Mouse (Mus musculus): ENCODE results near the gene Tmtc1. TPM values are rescaled to one million over a fixed set of nuclear protein-coding genes. Genes with fewer than 3 reads are reported as not detected.

Tmtc1 gene
- polyA plus RNA-seq, 1 experiment from 2014 or later: 0.98 TPM

DNA sequence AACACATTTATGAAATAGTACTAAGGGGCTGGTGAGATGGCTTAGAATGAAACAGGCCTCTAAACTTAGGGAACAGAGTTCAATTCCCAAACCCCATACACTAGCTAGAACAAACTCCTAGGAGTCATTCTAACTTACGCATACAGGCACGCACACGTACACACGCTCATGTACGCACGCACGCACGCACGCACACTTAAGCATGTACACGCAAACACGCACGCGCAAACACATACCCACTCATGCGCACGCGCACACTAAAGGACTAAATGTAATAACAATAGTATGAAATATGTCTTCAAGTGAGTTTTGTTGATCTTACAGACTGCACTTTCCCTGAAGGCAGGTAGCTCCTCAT is 90.1 kb downstream of the Tmtc1 start:
- H3K9me3 ChIP-seq (ENCODE audit: control insufficient read depth, low read length): peaks cover 3% of the 10 kb centered on the region; the same call in 1 of the 2 replicates
- no peak overlapping the region for H3K9ac ChIP-seq (ENCODE audit: low read length)
- H3K4me2 ChIP-seq: peak overlapping the region; percentile 47; the same call in 1 of the 2 replicates
- no peak overlapping the region for H3K27ac ChIP-seq (ENCODE audit: low read depth, low read length)
- H3K36me3 ChIP-seq (ENCODE audit: control insufficient read depth, insufficient read depth, low read length): no peaks in the 10 kb centered on the region
- H3K27me3 ChIP-seq (ENCODE audit: control insufficient read depth, insufficient read depth, low read length): no peaks in the 10 kb centered on the region
- H3K4me1 ChIP-seq (ENCODE audit: control insufficient read depth, insufficient read depth, low read length): peaks cover under 1% of the 10 kb centered on the region; the same call in 1 of the 2 replicates
- peak; percentile 28; the same call in 1 of the 2 replicates for ATAC-seq (ENCODE audit: low FRiP score)
- DNase-seq (ENCODE audit: low spot score, missing footprints): no peak
- WGBS: 74% methylated on average over 16 of the region's 16 CpGs
- peak overlapping the region; percentile 39 for H3K4me3 ChIP-seq (ENCODE audit: low read depth, low read length)

- Histone ChIP-seq H3K27me3 (ENCODE audit: control insufficient read depth, insufficient read depth, low read length) (no peaks in the 10 kb centered on the region), H3K4me2 (no peak overlapping the region), H3K9me3 (ENCODE audit: control insufficient read depth, low read length) (no peaks in the 10 kb centered on the region), H3K4me1 (ENCODE audit: control insufficient read depth, insufficient read depth, low read length) (no peaks in the 10 kb centered on the region), H3K9ac (ENCODE audit: low read length) (no peak overlapping the region), H3K27ac (ENCODE audit: low read depth, low read length) (no peak overlapping the region), H3K4me3 (ENCODE audit: low read depth, low read length) (no peak overlapping the region), H3K36me3 (ENCODE audit: control insufficient read depth, insufficient read depth, low read length) (no peaks in the 10 kb centered on the region)
- ATAC-seq (ENCODE audit: low FRiP score) (no peak), DNase-seq (ENCODE audit: low spot score, missing footprints) (no peak)
- 86% methylated on average over 3 of the region's 3 CpGs for WGBS
These were observed 99.2 kb downstream of the Tmtc1 start for GRCm38 (mm10) chr6:148345001-148345400.

DNA sequence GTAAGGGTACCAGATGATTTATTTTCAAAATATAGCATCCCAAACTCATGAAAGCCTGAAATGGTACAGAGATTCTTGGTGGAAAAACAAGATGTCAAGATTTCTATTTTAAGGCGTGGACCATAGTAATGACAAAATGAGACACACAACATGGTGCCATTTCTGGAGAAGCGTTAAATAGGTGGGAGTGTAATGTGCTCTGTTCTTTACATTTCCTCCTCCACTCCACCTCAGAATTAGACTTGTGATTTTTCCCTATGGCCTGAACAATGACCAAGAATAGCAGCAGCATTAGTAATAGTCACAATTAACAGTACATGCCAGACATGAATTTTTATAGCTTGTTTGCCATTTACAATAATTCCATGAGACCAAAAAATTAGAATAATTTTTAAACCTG is 102.0 kb downstream of the Tmtc1 start:
- no peak overlapping the region for H3K27ac ChIP-seq (ENCODE audit: low read depth, low read length)
- no peak overlapping the region for H3K9ac ChIP-seq (ENCODE audit: low read length)
- ATAC-seq (ENCODE audit: low FRiP score) (no peak), DNase-seq (ENCODE audit: low spot score, missing footprints) (no peak)
- 92% methylated on average over 2 of the region's 2 CpGs for WGBS
- no peak overlapping the region for H3K4me2 ChIP-seq
- no peaks in the 10 kb centered on the region for H3K9me3 ChIP-seq (ENCODE audit: control insufficient read depth, low read length)
- H3K27me3 ChIP-seq (ENCODE audit: control insufficient read depth, insufficient read depth, low read length): no peaks in the 10 kb centered on the region
- peaks cover 7% of the 10 kb centered on the region for H3K4me1 ChIP-seq (ENCODE audit: control insufficient read depth, insufficient read depth, low read length)
- H3K36me3 ChIP-seq (ENCODE audit: control insufficient read depth, insufficient read depth, low read length): no peaks in the 10 kb centered on the region
- H3K4me3 ChIP-seq (ENCODE audit: low read depth, low read length): no peak overlapping the region

DNA sequence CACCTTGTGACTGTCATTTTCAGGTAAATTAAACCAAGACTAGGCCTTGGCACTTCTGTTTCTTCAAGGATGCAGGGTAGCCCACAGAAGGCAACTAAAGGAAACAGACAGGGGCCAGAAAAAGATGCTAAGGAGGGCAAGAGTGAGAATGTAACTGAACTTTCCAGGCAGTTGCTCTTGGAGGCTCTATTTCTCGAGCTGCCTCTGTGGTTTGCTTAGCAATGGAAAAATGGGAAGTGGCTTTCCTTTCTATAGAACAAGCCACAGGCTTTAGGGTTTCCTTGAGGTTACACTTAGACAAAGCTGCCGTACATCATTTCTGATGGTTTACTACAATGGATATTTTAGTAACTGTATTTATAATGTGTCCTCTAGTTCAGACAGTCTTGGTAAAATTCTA is 102.4 kb downstream of the Tmtc1 start:
- DNase-seq (ENCODE audit: low spot score, missing footprints): no peak
- Histone ChIP-seq H3K9me3 (ENCODE audit: control insufficient read depth, low read length) (no peaks in the 10 kb centered on the region), H3K27me3 (ENCODE audit: control insufficient read depth, insufficient read depth, low read length) (no peaks in the 10 kb centered on the region), H3K4me3 (ENCODE audit: low read depth, low read length) (no peak overlapping the region), H3K9ac (ENCODE audit: low read length) (no peak overlapping the region), H3K36me3 (ENCODE audit: control insufficient read depth, insufficient read depth, low read length) (no peaks in the 10 kb centered on the region), H3K4me2 (no peak overlapping the region), H3K4me1 (ENCODE audit: control insufficient read depth, insufficient read depth, low read length) (peaks cover 7% of the 10 kb centered on the region), H3K27ac (ENCODE audit: low read depth, low read length) (no peak overlapping the region)
- 78% methylated on average over 2 of the region's 2 CpGs for WGBS
- ATAC-seq (ENCODE audit: low FRiP score): no peak

DNA sequence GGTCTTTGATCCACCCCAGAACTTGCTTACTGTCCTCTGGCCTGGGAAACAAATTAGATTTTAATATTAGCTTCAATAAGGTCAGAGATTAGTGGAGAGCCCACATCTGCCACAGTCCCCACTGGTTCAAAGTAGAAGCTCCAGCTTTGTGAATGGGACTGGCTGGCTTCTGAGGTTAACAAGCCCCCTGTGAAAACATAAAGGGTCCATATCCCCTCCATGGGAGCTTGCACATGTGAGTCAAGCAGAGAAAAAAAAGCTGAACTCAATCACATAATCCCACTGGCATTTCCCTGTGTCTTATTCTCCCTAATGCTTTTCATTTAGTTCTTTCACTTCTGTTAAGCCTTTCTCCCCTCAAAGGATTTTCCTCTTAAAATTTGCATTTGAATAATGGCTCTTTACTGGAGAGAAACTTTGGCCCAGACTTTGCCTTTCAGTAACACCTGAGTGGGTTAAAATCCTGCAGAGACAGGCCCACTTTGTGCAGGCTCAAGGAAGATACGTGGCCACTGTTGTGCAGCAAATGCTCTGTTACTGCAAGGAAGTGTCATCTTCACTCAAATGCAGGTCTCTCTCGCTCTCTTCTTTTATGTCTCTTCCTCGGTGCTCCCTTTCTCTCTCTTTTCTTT is 105.7 kb downstream of the Tmtc1 start:
- no peak overlapping the region for H3K4me2 ChIP-seq
- DNase-seq (ENCODE audit: low spot score, missing footprints): peak; percentile 90
- no peaks in the 10 kb centered on the region for H3K27me3 ChIP-seq (ENCODE audit: control insufficient read depth, insufficient read depth, low read length)
- no peaks in the 10 kb centered on the region for H3K36me3 ChIP-seq (ENCODE audit: control insufficient read depth, insufficient read depth, low read length)
- H3K9ac ChIP-seq (ENCODE audit: low read length): no peak overlapping the region
- no peak overlapping the region for H3K4me3 ChIP-seq (ENCODE audit: low read depth, low read length)
- H3K9me3 ChIP-seq (ENCODE audit: control insufficient read depth, low read length): no peaks in the 10 kb centered on the region
- WGBS: 13% methylated on average over 3 of the region's 3 CpGs
- ATAC-seq (ENCODE audit: low FRiP score): peak; percentile 94
- peak overlapping the region; percentile 35; the same call in 1 of the 2 replicates for H3K27ac ChIP-seq (ENCODE audit: low read depth, low read length)
- H3K4me1 ChIP-seq (ENCODE audit: control insufficient read depth, insufficient read depth, low read length): peaks cover 7% of the 10 kb centered on the region

DNA sequence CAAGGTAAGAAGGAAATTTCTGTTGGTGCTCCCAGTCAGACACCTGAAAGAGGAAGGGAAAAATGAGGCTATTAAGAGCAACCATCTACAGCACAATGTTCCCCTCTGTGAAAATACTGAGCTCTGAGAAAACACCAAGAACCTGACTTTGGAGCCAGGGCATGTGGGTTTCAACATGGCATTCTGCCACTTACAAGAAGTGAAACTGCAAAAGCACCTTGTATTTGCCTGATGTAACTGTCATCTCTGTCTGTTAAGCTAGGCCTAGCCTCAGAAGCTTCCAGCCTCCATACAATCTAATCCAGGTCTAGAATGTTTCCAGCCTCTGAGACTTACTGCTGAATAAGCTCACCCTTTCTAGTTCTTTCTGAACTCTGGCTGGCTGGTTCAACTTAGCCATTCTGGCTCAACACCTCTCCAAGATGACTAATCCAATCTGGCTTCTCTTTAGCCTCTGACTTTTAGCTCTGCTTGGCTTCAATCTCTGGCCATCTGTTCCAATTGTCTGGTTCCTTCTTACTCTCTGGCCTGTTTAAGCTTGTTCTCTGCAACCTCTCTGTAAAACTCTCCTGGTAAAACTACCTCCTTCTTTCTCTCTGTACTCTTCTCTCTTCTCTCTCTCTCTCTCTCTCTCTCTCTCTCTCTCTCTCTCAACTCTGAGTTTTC is 107.8 kb downstream of the Tmtc1 start:
- DNase-seq (ENCODE audit: low spot score, missing footprints): no peak
- H3K9me3 ChIP-seq (ENCODE audit: control insufficient read depth, low read length): no peaks in the 10 kb centered on the region
- H3K4me2 ChIP-seq: no peak overlapping the region
- H3K36me3 ChIP-seq (ENCODE audit: control insufficient read depth, insufficient read depth, low read length): no peaks in the 10 kb centered on the region
- no peak overlapping the region for H3K4me3 ChIP-seq (ENCODE audit: low read depth, low read length)
- H3K27ac ChIP-seq (ENCODE audit: low read depth, low read length): no peak overlapping the region
- no peak overlapping the region for H3K9ac ChIP-seq (ENCODE audit: low read length)
- H3K4me1 ChIP-seq (ENCODE audit: control insufficient read depth, insufficient read depth, low read length): peaks cover 7% of the 10 kb centered on the region
- no peak for ATAC-seq (ENCODE audit: low FRiP score)
- no peaks in the 10 kb centered on the region for H3K27me3 ChIP-seq (ENCODE audit: control insufficient read depth, insufficient read depth, low read length)

DNA sequence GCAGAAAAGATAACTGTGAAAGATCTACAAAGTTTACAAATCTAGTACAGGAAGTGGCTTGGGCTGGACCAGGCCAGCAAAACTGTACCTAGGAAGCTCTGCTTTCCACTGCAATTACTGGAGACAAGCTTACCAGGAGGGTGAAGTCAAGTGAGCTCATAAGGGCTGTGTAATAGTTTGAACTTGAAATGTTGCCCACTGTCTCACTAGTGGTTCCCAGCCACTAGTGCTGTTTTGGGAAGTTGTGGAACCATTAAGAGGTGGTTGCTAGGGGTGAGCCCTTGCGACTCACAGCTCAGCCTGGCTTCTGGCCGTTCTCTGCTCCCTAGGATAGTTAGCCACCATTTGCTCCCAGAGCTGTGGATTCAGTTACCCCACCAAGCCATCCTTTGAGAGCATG is 112.3 kb downstream of the Tmtc1 start:
- Histone ChIP-seq H3K4me3 (ENCODE audit: low read depth, low read length) (no peak overlapping the region), H3K9ac (ENCODE audit: low read length) (no peak overlapping the region), H3K4me1 (ENCODE audit: control insufficient read depth, insufficient read depth, low read length) (no peaks in the 10 kb centered on the region), H3K27ac (ENCODE audit: low read depth, low read length) (no peak overlapping the region), H3K36me3 (ENCODE audit: control insufficient read depth, insufficient read depth, low read length) (no peaks in the 10 kb centered on the region), H3K9me3 (ENCODE audit: control insufficient read depth, low read length) (no peaks in the 10 kb centered on the region), H3K27me3 (ENCODE audit: control insufficient read depth, insufficient read depth, low read length) (no peaks in the 10 kb centered on the region), H3K4me2 (no peak overlapping the region)
- WGBS: 82% methylated on average over 2 of the region's 2 CpGs
- DNase-seq (ENCODE audit: low spot score, missing footprints): no peak
- no peak for ATAC-seq (ENCODE audit: low FRiP score)

- no peaks in the 10 kb centered on the region for H3K9me3 ChIP-seq (ENCODE audit: control insufficient read depth, low read length)
- H3K4me2 ChIP-seq: no peak overlapping the region
- no peak overlapping the region for H3K27ac ChIP-seq (ENCODE audit: low read depth, low read length)
- H3K9ac ChIP-seq (ENCODE audit: low read length): no peak overlapping the region
- no peaks in the 10 kb centered on the region for H3K27me3 ChIP-seq (ENCODE audit: control insufficient read depth, insufficient read depth, low read length)
- H3K4me3 ChIP-seq (ENCODE audit: low read depth, low read length): no peak overlapping the region
- ATAC-seq (ENCODE audit: low FRiP score) (no peak), DNase-seq (ENCODE audit: low spot score, missing footprints) (no peak)
- H3K4me1 ChIP-seq (ENCODE audit: control insufficient read depth, insufficient read depth, low read length): no peaks in the 10 kb centered on the region
- H3K36me3 ChIP-seq (ENCODE audit: control insufficient read depth, insufficient read depth, low read length): no peaks in the 10 kb centered on the region
These were observed 114.2 kb downstream of the Tmtc1 start for GRCm38 (mm10) chr6:148329976-148330375.

GRCm38 (mm10) chr6:148328928-148329327 is 115.3 kb downstream of the Tmtc1 start:
- Histone ChIP-seq H3K9me3 (ENCODE audit: control insufficient read depth, low read length) (no peaks in the 10 kb centered on the region), H3K4me1 (ENCODE audit: control insufficient read depth, insufficient read depth, low read length) (no peaks in the 10 kb centered on the region), H3K4me2 (no peak overlapping the region), H3K27me3 (ENCODE audit: control insufficient read depth, insufficient read depth, low read length) (no peaks in the 10 kb centered on the region), H3K9ac (ENCODE audit: low read length) (no peak overlapping the region), H3K4me3 (ENCODE audit: low read depth, low read length) (no peak overlapping the region), H3K27ac (ENCODE audit: low read depth, low read length) (no peak overlapping the region), H3K36me3 (ENCODE audit: control insufficient read depth, insufficient read depth, low read length) (no peaks in the 10 kb centered on the region)
- ATAC-seq (ENCODE audit: low FRiP score): no peak
- no peak for DNase-seq (ENCODE audit: low spot score, missing footprints)
- 80% methylated on average over 2 of the region's 2 CpGs for WGBS

Measured in midbrain, embryonic 11.5 days (tissue).